Mouse (Mus musculus): Measurements from ENCODE around the gene Ylpm1. TPM values are rescaled to one million over a fixed set of nuclear protein-coding genes. Genes with fewer than 3 reads are reported as not detected.

The Ylpm1 gene
- polyA plus RNA-seq, 1 experiment from 2014 or later = 47.8 TPM

GRCm38 (mm10) chr12:85022071-85022470, 25.9 kb downstream of the Ylpm1 start:
- Histone ChIP-seq H3K27me3 (no peaks in the 10 kb centered on the region), H3K9ac (no peak overlapping the region), H3K27ac (no peak overlapping the region), H3K4me2 (no peak overlapping the region), H3K4me1 (no peaks in the 10 kb centered on the region), H3K4me3 (replicated peaks) (no peak overlapping the region), H3K36me3 (replicated peaks) (peaks cover 16% of the 10 kb centered on the region), H3K9me3 (no peaks in the 10 kb centered on the region)
- WGBS = 89% methylated on average over 1 of the region's 1 CpGs
- ATAC-seq (ENCODE audit: low FRiP score) = no peak

- Histone ChIP-seq H3K9me3 (no peaks in the 10 kb centered on the region), H3K4me3 (replicated peaks) (no peak overlapping the region), H3K36me3 (replicated peaks) (peaks cover 40% of the 10 kb centered on the region), H3K4me2 (no peak overlapping the region), H3K4me1 (no peaks in the 10 kb centered on the region), H3K27ac (no peak overlapping the region), H3K27me3 (no peaks in the 10 kb centered on the region), H3K9ac (no peak overlapping the region)
- ATAC-seq (ENCODE audit: low FRiP score) = no peak
- 95% methylated on average over 2 of the region's 2 CpGs for WGBS
Observed at GRCm38 (mm10) chr12:85032710-85033109, 36.6 kb downstream of the Ylpm1 start.

GRCm38 (mm10) chr12:85051218-85051617, 55.1 kb downstream of the Ylpm1 start:
- H3K36me3 ChIP-seq (replicated peaks) = peaks cover 54% of the 10 kb centered on the region
- 90% methylated on average over 6 of the region's 6 CpGs for WGBS

GRCm38 (mm10) chr12:85071043-85071442, 74.9 kb downstream of the Ylpm1 start:
- H3K4me2 ChIP-seq = no peak overlapping the region
- H3K27ac ChIP-seq = no peak overlapping the region
- no peaks in the 10 kb centered on the region for H3K4me1 ChIP-seq
- H3K4me3 ChIP-seq (replicated peaks) = no peak overlapping the region
- peaks cover 59% of the 10 kb centered on the region for H3K36me3 ChIP-seq (replicated peaks)
- no peaks in the 10 kb centered on the region for H3K27me3 ChIP-seq
- no peaks in the 10 kb centered on the region for H3K9me3 ChIP-seq
- no peak for ATAC-seq (ENCODE audit: low FRiP score)
- no peak overlapping the region for H3K9ac ChIP-seq

More at GRCm38 (mm10) chr12:85051218-85051617, 55.1 kb downstream of the Ylpm1 start:
- Histone ChIP-seq H3K9me3 (no peaks in the 10 kb centered on the region), H3K9ac (no peak overlapping the region), H3K27me3 (no peaks in the 10 kb centered on the region), H3K4me3 (replicated peaks) (no peak overlapping the region), H3K27ac (no peak overlapping the region), H3K4me2 (no peak overlapping the region), H3K4me1 (no peaks in the 10 kb centered on the region)
- ATAC-seq (ENCODE audit: low FRiP score) = no peak

- Histone ChIP-seq H3K27me3 (no peaks in the 10 kb centered on the region), H3K9me3 (no peaks in the 10 kb centered on the region), H3K27ac (no peak overlapping the region), H3K4me3 (replicated peaks) (no peak overlapping the region), H3K9ac (no peak overlapping the region), H3K4me1 (no peaks in the 10 kb centered on the region), H3K4me2 (no peak overlapping the region), H3K36me3 (replicated peaks) (peaks cover 29% of the 10 kb centered on the region)
- WGBS = 94% methylated on average over 3 of the region's 3 CpGs
- no peak for ATAC-seq (ENCODE audit: low FRiP score)
Observed at GRCm38 (mm10) chr12:85077100-85077499, 81.0 kb downstream of the Ylpm1 start.

- H3K4me2 ChIP-seq = no peak overlapping the region
- no peaks in the 10 kb centered on the region for H3K4me1 ChIP-seq
- no peak for ATAC-seq (ENCODE audit: low FRiP score)
- no peak overlapping the region for H3K9ac ChIP-seq
- no peaks in the 10 kb centered on the region for H3K27me3 ChIP-seq
- no peak overlapping the region for H3K4me3 ChIP-seq (replicated peaks)
- WGBS = 92% methylated on average over 2 of the region's 2 CpGs
- H3K36me3 ChIP-seq (replicated peaks) = peaks cover 30% of the 10 kb centered on the region
- H3K27ac ChIP-seq = no peak overlapping the region
- 0 out of 2 replicates have a peak, but pooled peaks cover 3% of the 10 kb centered on the region for H3K9me3 ChIP-seq
Observed at GRCm38 (mm10) chr12:85084257-85084656, 88.1 kb downstream of the Ylpm1 start.

GRCm38 (mm10) chr12:85084941-85085340, 88.8 kb downstream of the Ylpm1 start:
- Histone ChIP-seq H3K9me3 (0 out of 2 replicates have a peak, but pooled peaks cover 3% of the 10 kb centered on the region), H3K4me2 (no peak overlapping the region), H3K4me1 (no peaks in the 10 kb centered on the region), H3K36me3 (replicated peaks) (peaks cover 36% of the 10 kb centered on the region), H3K9ac (no peak overlapping the region), H3K4me3 (replicated peaks) (no peak overlapping the region), H3K27ac (no peak overlapping the region), H3K27me3 (no peaks in the 10 kb centered on the region)
- WGBS = 90% methylated on average over 4 of the region's 4 CpGs
- no peak for ATAC-seq (ENCODE audit: low FRiP score)

- 95% methylated on average over 12 of the region's 12 CpGs for WGBS
- H3K9me3 ChIP-seq = 0 out of 2 replicates have a peak, but pooled peaks cover 3% of the 10 kb centered on the region
- no peak overlapping the region for H3K27ac ChIP-seq
- H3K9ac ChIP-seq = no peak overlapping the region
- H3K27me3 ChIP-seq = no peaks in the 10 kb centered on the region
- no peak overlapping the region for H3K4me2 ChIP-seq
- H3K36me3 ChIP-seq (replicated peaks) = peaks cover 36% of the 10 kb centered on the region
- no peak for ATAC-seq (ENCODE audit: low FRiP score)
- H3K4me3 ChIP-seq (replicated peaks) = no peak overlapping the region
- no peaks in the 10 kb centered on the region for H3K4me1 ChIP-seq
Observed at GRCm38 (mm10) chr12:85087845-85088244, 91.7 kb downstream of the Ylpm1 start.

- Histone ChIP-seq H3K4me3 (replicated peaks) (no peak overlapping the region), H3K27ac (no peak overlapping the region), H3K27me3 (no peaks in the 10 kb centered on the region), H3K9ac (no peak overlapping the region), H3K9me3 (0 out of 2 replicates have a peak, but pooled peaks cover 3% of the 10 kb centered on the region), H3K4me1 (peaks cover 3% of the 10 kb centered on the region), H3K36me3 (replicated peaks) (peaks cover 33% of the 10 kb centered on the region), H3K4me2 (no peak overlapping the region)
- whole genome bisulfite sequencing = 81% methylated on average over 3 of the region's 3 CpGs
- no peak for ATAC-seq (ENCODE audit: low FRiP score)
Observed at GRCm38 (mm10) chr12:85091190-85091589, 95.1 kb downstream of the Ylpm1 start.

- Histone ChIP-seq H3K4me3 (replicated peaks) (no peak overlapping the region), H3K4me2 (no peak overlapping the region), H3K36me3 (replicated peaks) (peaks cover 25% of the 10 kb centered on the region), H3K9ac (no peak overlapping the region), H3K27me3 (no peaks in the 10 kb centered on the region), H3K9me3 (0 out of 2 replicates have a peak, but pooled peaks cover 3% of the 10 kb centered on the region), H3K27ac (no peak overlapping the region), H3K4me1 (peaks cover 3% of the 10 kb centered on the region)
- WGBS = 9% methylated on average over 3 of the region's 3 CpGs
- no peak for ATAC-seq (ENCODE audit: low FRiP score)
Observed at GRCm38 (mm10) chr12:85092214-85092613, 96.1 kb downstream of the Ylpm1 start.

- H3K4me1 ChIP-seq = peaks cover 3% of the 10 kb centered on the region
Observed at GRCm38 (mm10) chr12:85094010-85094409, 97.9 kb downstream of the Ylpm1 start.

GRCm38 (mm10) chr12:85094706-85095105, 98.6 kb downstream of the Ylpm1 start:
- no peak for ATAC-seq (ENCODE audit: low FRiP score)
- 84% methylated on average over 10 of the region's 10 CpGs for WGBS
- H3K27me3 ChIP-seq = no peaks in the 10 kb centered on the region

More at GRCm38 (mm10) chr12:85094010-85094409, 97.9 kb downstream of the Ylpm1 start:
- H3K9me3 ChIP-seq = 0 out of 2 replicates have a peak, but pooled peaks cover under 1% of the 10 kb centered on the region
- no peaks in the 10 kb centered on the region for H3K27me3 ChIP-seq
- no peak overlapping the region for H3K9ac ChIP-seq
- H3K4me2 ChIP-seq = no peak overlapping the region
- 43% methylated on average over 14 of the region's 14 CpGs for WGBS
- H3K27ac ChIP-seq = no peak overlapping the region
- H3K4me3 ChIP-seq (replicated peaks) = no peak overlapping the region
- no peak for ATAC-seq (ENCODE audit: low FRiP score)
- peaks cover 7% of the 10 kb centered on the region for H3K36me3 ChIP-seq (replicated peaks)

GRCm38 (mm10) chr12:85095146-85095545, 99.0 kb downstream of the Ylpm1 start:
- 86% methylated on average over 11 of the region's 11 CpGs for WGBS
- H3K9me3 ChIP-seq = no peaks in the 10 kb centered on the region
- peaks cover 3% of the 10 kb centered on the region for H3K4me1 ChIP-seq
- H3K27me3 ChIP-seq = no peaks in the 10 kb centered on the region
- H3K36me3 ChIP-seq (replicated peaks) = no peaks in the 10 kb centered on the region
- no peak overlapping the region for H3K4me2 ChIP-seq
- H3K27ac ChIP-seq = no peak overlapping the region
- H3K4me3 ChIP-seq (replicated peaks) = no peak overlapping the region
- H3K9ac ChIP-seq = no peak overlapping the region
- no peak for ATAC-seq (ENCODE audit: low FRiP score)

More at GRCm38 (mm10) chr12:85094706-85095105, 98.6 kb downstream of the Ylpm1 start:
- no peak overlapping the region for H3K4me2 ChIP-seq
- no peak overlapping the region for H3K4me3 ChIP-seq (replicated peaks)
- peaks cover 3% of the 10 kb centered on the region for H3K4me1 ChIP-seq
- H3K9me3 ChIP-seq = no peaks in the 10 kb centered on the region
- H3K9ac ChIP-seq = no peak overlapping the region
- H3K36me3 ChIP-seq (replicated peaks) = peaks cover 2% of the 10 kb centered on the region; the same call in 1 of the 2 replicates
- H3K27ac ChIP-seq = no peak overlapping the region

Measured in forebrain, embryonic 12.5 days (tissue).